Mouse (Mus musculus) intestine, embryonic 16.5 days (tissue): ENCODE measurements around the gene Kpna2. TPM values are rescaled to one million over a fixed set of nuclear protein-coding genes. Genes with fewer than 3 reads are reported as not detected.

Experiments used
- ATAC-seq: fragments of 200-750 bp; cut with Nextera tagmentation; 2 replicates; pipeline ENCODE4 v1.8.0; 2017; ENCODE audit warnings: moderate TSS enrichment, moderate library complexity
- H3K27ac ChIP-seq: fragments of 300-500 bp; sonication (generic); 2 replicates; pipeline ENCODE4 v1.5.1; 2014; ENCODE audit warnings: mild to moderate bottlenecking, low read length
- H3K27me3 ChIP-seq: fragments of 300-500 bp; sonication (generic); replicated peaks from 2 replicates; pipeline ENCODE4 v1.6.1; 2014; ENCODE audit warnings: low read length, control low read depth, mixed read lengths; ENCODE audit not compliant: control insufficient read depth, insufficient read depth
- H3K36me3 ChIP-seq: fragments of 300-500 bp; sonication (generic); 2 replicates; pipeline ENCODE4 v1.6.1; 2014; ENCODE audit warnings: low read length, control low read depth; ENCODE audit not compliant: control insufficient read depth, insufficient read depth
- H3K4me1 ChIP-seq: fragments of 300-500 bp; sonication (generic); 2 replicates; pipeline ENCODE4 v1.6.1; 2014; ENCODE audit warnings: low read length, control low read depth, mixed read lengths; ENCODE audit not compliant: control insufficient read depth, insufficient read depth
- H3K4me2 ChIP-seq: fragments of 300-500 bp; sonication (generic); 2 replicates; pipeline ENCODE4 v1.6.1; 2014; ENCODE audit warnings: low read depth, low read length, control low read depth
- H3K4me3 ChIP-seq: fragments of 300-500 bp; sonication (generic); 2 replicates; pipeline ENCODE4 v1.5.1; 2014; ENCODE audit warnings: mild to moderate bottlenecking, low read length
- H3K9ac ChIP-seq: fragments of 300-500 bp; sonication (generic); 2 replicates; pipeline ENCODE4 v1.6.1; 2014; ENCODE audit warnings: low read depth, low read length
- H3K9me3 ChIP-seq: fragments of 300-500 bp; sonication (generic); 2 replicates; pipeline ENCODE4 v1.6.1; 2016; ENCODE audit warnings: low read length, control low read depth; ENCODE audit not compliant: control insufficient read depth
- WGBS: fragments of 180-500 bp; shearing (Covaris S2); extraction: QIAGEN DNeasy Blood & Tissue Kit; methylation state at CpG from one replicate; pipeline ENCODE4 v1.1.7; 2014; 5-methylcytosine and 5-hydroxymethylcytosine counted together
- polyA plus RNA-seq: library from polyadenylated mRNA; unstranded; fragments of >200 nt; fragmentation: Nextera tagmentation; extraction: Ambion mirVana; gene quantifications from 2 replicates; pipeline ENCODE4 v1.2.1, GENCODE M21; 2015

Gene Kpna2
- polyA plus RNA-seq, 1 experiment from 2014 or later: 375 TPM

DNA sequence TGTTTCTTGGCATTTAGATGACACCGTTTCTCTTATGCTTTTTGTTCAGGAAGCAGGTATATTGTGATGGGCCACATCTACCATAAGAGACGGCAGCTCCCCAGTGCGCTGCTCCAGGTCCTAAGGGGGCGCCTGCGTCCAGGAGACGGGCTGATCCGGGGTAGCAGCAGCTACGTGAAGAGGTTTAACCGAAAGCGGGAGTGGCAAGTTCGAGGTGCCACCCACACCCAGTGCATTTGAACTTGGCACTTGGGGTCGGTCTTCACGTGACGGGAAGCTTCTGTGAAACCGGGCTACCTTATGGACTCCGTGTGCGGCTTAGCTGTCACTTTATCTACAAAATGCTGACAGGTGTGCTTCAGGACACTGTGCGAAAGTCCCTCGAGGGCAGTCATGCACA lies 30.2 kb upstream of the Kpna2 start:
- Histone ChIP-seq H3K27me3 (no peaks in the 10 kb centered on the region), H3K4me2 (no peak overlapping the region), H3K9me3 (no peaks in the 10 kb centered on the region), H3K4me3 (no peak overlapping the region), H3K9ac (no peak overlapping the region), H3K36me3 (no peaks in the 10 kb centered on the region), H3K27ac (no peak overlapping the region), H3K4me1 (peaks cover 34% of the 10 kb centered on the region)
- no peak for ATAC-seq
- 52% methylated on average over 19 of the region's 19 CpGs for WGBS

DNA sequence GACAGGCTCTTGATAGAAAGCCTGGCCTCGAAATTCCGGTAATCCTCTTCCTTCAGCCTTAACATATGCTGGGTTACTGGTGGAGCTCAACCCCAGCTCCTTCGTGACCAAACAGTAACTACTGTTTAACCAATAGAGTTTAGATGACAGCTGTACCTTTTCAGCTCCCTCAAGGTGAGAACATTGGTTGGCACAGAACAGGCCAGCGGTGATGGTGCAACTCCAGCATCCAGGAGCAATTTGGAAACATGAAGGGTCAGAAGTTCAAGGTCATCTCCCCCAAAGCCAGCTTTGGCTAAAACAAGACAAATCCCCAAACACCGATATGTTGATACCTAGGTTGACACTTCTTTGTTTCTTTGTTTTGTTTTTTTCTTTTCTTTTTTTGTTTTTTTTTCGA lies 29.4 kb upstream of the Kpna2 start:
- 66% methylated on average over 6 of the region's 6 CpGs for WGBS
- no peaks in the 10 kb centered on the region for H3K9me3 ChIP-seq
- H3K4me1 ChIP-seq: peaks cover 39% of the 10 kb centered on the region
- ATAC-seq: no peak
- H3K4me3 ChIP-seq: peak overlapping the region; percentile 67
- H3K4me2 ChIP-seq: peak overlapping the region; percentile 68
- H3K27me3 ChIP-seq: no peaks in the 10 kb centered on the region
- H3K27ac ChIP-seq: peak overlapping the region; percentile 88
- peak overlapping the region; percentile 82 for H3K9ac ChIP-seq
- H3K36me3 ChIP-seq: no peaks in the 10 kb centered on the region

DNA sequence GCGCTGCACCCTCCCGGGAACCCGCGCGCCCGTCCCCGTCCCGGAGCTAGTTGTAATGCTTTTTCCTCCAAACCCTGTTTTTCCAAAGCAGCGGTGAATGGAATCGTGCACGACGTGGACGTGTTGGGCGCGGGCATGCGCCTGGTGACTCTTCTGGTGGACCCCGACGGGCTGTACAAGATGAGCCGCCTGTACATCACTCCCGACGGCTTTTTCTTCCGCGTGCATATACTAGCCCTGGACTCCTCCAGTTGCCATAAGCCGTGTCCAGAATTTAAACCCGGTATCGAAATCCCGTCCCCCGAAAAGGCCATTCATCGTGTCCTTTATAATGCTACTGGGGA lies 28.9 kb upstream of the Kpna2 start:
- H3K4me3 ChIP-seq: peak overlapping the region; percentile 67
- H3K36me3 ChIP-seq: no peaks in the 10 kb centered on the region
- 5% methylated on average over 29 of the region's 29 CpGs for WGBS
- H3K9me3 ChIP-seq: no peaks in the 10 kb centered on the region
- H3K27me3 ChIP-seq: no peaks in the 10 kb centered on the region
- H3K27ac ChIP-seq: peak overlapping the region; percentile 88
- H3K4me1 ChIP-seq: peaks cover 39% of the 10 kb centered on the region
- peak overlapping the region; percentile 82 for H3K9ac ChIP-seq
- ATAC-seq: peak; percentile 63
- peak overlapping the region; percentile 68 for H3K4me2 ChIP-seq

DNA sequence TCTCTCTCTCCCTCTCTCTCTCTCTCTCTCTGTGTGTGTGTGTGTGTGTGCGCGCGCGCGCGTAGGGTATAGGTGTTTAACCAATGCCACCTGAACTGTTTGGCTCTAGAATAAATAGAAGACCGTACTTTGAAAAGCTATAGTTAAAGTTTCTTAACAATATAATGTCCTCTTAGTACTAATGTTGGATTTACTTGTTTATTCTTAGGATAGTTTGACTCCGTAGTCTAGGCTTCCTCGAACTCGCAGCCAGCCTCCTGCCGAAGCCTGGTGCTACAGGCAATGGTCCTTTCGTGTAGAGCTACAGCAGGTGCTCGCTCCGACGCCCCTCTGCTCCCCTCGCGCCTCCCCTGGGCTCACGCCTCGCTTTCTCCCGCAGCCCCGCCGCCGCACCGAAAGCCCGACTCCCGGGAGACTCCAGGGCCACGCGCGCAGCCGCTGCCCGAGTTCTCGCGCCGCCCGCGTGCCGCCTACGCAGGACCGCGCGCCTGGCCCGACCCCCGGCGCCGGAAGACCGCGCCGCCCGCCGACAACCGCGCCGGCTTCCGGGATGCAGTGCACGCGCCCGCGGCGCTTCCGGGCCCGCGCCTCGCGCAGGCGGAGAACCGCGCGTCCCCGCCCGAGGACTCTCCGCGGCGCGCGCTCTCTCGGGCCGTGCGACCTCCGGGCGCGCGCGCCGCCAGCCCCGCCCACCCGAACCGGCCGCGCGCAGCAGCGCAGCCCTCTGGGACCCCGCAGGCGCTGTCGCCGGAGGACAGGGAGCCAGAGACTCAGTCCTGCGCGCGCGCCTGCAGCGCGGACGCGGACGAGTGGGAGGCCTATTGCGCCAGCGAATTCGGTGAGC lies 28.3 kb upstream of the Kpna2 start:
- Histone ChIP-seq H3K4me1 (peaks cover 39% of the 10 kb centered on the region), H3K36me3 (no peaks in the 10 kb centered on the region), H3K4me3 (peak overlapping the region; percentile 67), H3K9me3 (no peaks in the 10 kb centered on the region), H3K4me2 (peak overlapping the region; percentile 68), H3K9ac (peak overlapping the region; percentile 82), H3K27me3 (no peaks in the 10 kb centered on the region), H3K27ac (peak overlapping the region; percentile 88)
- ATAC-seq: peak; percentile 92
- under 1% methylated on average over 92 of the region's 107 CpGs for WGBS

DNA sequence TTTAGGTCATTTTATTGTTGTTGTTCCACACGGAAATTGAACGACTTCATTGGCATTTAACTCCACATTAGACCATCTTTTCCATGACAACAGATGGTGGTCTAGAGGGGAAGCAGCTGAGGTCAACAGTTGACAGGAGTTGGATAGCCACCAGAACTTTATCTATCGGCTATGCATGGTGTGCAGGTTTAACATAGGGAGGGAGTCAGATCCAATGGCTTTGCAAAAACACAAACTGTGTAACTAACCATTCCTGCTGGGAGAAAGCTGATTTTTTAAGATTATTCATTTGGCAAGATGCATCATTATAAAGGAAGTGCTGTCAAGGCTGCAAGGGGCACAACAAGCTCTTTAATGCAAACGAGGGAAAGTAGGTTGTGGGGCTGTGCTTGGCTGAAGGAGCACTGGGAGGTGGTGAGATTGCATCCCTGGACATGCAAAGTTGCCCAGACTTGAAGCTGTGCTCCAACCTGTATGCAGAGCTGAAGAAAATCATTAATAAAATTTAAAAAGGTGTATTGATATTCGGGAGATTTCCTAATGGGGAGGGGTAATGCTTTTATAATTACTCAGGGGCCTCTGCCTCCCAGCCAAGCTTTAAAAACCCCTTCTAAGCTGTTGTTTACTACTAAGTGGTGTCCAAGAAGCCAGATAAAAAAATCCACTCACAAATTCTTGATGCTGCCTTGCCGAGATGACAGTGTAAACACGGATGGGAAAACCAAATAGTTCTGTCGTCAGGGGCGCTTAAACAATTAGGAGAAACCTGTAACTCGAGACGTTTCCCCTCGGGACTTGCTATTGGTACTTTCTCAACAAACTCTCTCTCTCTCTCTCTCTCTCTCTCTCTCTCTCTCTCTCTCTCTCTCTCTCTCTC lies 27.5 kb upstream of the Kpna2 start:
- Histone ChIP-seq H3K36me3 (no peaks in the 10 kb centered on the region), H3K27me3 (no peaks in the 10 kb centered on the region), H3K4me3 (peak overlapping the region; percentile 67), H3K27ac (no peak overlapping the region), H3K9ac (0 out of 2 replicates have a peak overlapping the region, but pooled peaks have one; percentile 1), H3K4me1 (peaks cover 41% of the 10 kb centered on the region), H3K4me2 (peak overlapping the region; percentile 77), H3K9me3 (no peaks in the 10 kb centered on the region)
- WGBS: 10% methylated on average over 12 of the region's 12 CpGs
- no peak for ATAC-seq

DNA sequence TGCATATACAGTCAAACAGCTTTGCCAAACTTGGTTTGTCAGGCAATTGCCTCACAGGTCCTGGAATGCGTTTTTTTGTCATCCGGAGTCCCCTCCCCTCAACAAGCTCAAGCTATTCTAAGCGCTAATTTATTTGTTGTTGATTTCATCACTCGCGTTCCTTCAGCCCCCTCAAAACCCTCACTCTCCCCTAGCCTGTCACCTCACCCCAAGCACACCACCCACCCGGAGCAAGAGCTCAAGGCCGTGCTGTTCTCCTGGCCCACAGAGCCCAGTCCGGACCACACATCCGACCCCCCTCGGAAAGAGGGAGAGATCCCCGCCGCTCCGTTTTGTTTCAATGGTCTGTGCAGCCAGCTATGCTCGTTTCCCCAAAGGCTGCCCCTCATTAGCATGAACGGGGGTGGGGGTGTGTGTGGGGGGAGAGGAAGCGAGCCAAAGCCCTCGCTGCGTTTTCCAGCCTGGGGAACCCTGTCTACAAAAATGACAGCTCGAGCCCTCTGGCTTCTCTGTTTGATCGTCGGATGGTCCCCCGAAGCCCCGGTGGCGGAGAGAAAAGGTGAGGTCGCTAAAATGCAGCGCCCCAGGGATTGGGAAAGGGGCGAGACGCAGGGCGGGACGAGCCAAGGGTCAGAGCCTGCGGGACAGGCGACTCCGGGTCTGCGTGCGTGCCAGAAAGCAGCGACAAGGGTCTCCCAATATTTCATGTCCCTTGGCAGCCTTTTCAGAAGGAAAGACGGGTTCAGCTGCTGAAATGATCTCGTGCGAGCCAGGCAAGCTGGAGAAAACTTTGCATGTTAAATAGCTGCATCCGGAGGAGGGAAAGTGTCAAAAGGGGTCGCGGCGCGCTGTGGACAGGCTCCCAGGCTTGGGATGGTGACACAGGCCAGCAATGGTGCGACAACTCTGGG lies 26.3 kb upstream of the Kpna2 start, which contains the start of gene 1810010H24Rik:
Gene 1810010H24Rik (plus strand): TSS at position 271 of the 911 bp plus-strand sequence.
- Histone ChIP-seq H3K9ac (peak within 1 kb of the TSS; percentile 66), H3K4me2 (peak within 1 kb of the TSS; percentile 77), H3K4me1 (peaks cover 41% of the 10 kb centered on the region), H3K27ac (0 out of 2 replicates have a peak within 1 kb of the TSS, but pooled peaks have one; percentile 29), H3K27me3 (no peaks in the 10 kb centered on the region), H3K36me3 (no peaks in the 10 kb centered on the region), H3K9me3 (no peaks in the 10 kb centered on the region), H3K4me3 (peak within 1 kb of the TSS; percentile 53)
- WGBS: 1% methylated on average over 45 of the region's 45 CpGs
- no peak for ATAC-seq

DNA sequence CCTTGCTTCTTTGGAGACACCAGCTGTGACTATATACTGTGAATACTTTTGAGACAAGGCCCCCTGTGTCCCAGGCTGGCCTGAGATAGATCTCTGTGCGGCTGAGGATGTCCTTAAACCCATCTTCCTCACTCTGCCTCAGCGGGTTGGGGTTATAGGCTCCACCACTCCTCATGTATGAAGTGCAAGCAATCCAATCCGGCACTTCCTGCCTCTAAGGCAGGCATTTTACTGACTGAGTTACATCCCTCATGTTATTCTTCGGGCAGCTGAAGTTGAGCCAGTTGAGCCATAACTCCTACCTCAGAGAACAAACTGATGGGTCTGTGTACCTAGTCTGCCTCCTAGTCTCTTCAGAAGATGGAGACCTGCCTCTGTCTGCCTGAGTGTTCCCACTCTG lies 25.1 kb upstream of the Kpna2 start:
- 52% methylated on average over 4 of the region's 4 CpGs for WGBS
- no peak overlapping the region for H3K9ac ChIP-seq
- ATAC-seq: no peak
- H3K9me3 ChIP-seq: no peaks in the 10 kb centered on the region
- no peaks in the 10 kb centered on the region for H3K36me3 ChIP-seq
- peaks cover 35% of the 10 kb centered on the region for H3K4me1 ChIP-seq
- H3K4me3 ChIP-seq: no peak overlapping the region
- H3K4me2 ChIP-seq: no peak overlapping the region
- H3K27me3 ChIP-seq: no peaks in the 10 kb centered on the region
- H3K27ac ChIP-seq: 0 out of 2 replicates have a peak overlapping the region, but pooled peaks have one; percentile 10

DNA sequence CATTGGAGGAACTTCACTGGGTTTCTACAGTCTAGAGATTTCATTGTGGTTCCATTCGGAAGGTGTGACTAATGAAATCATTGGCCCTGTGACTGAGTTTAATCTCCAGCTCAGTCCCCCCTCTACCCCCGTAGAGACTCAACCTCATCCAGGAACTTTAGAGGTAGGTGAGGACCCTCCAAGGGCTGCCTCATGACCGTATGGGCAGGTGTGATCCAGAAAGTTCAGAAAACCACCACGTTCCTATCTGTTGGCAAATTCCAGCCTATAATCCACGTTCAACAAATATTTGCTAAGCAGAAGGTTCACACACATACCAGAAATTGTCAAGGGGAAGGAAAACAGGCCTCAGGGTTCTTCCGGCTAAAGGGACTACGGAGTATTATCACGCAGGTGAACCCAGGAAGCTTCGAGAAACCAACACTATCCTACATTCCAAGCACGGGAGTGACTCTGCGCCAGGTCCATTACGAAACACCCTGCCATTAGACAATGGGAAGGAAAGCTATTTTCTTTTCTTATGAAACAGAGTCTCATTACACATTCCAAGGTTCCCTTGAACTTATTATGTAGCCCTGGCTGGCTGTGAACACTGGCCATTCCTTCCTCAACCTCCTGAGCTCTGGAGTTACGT lies 22.8 kb upstream of the Kpna2 start:
- WGBS: 67% methylated on average over 13 of the region's 13 CpGs
- Histone ChIP-seq H3K4me1 (peaks cover 29% of the 10 kb centered on the region), H3K4me2 (no peak overlapping the region), H3K9ac (no peak overlapping the region), H3K4me3 (no peak overlapping the region), H3K27me3 (no peaks in the 10 kb centered on the region), H3K9me3 (no peaks in the 10 kb centered on the region), H3K27ac (peak overlapping the region; percentile 57), H3K36me3 (no peaks in the 10 kb centered on the region)
- peak; percentile 65; the same call in 1 of the 2 replicates for ATAC-seq
